ENCODE assay signal across 25 mouse cellular contexts in the genomic region with DNA sequence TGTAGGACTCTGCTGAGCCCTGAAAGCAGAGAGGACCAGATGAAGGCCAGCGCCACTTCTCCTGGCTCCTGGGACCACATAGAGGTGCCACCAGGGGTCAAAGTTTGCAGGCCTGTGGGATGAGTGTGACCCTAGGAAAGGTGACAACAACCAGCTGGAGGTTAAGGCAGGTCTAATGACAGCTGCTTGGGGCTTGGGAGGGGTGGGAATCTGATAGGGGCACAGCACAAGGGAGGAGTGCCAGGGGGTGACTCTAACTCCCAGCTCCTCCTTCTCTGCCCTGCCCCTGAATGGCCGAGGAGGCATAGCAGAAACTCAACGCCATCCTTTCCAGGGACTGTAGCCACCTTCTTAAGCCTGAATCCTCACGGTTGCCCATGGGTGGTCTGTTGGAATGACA. TPM values are rescaled to one million over a fixed set of nuclear protein-coding genes. Genes with fewer than 3 reads are reported as not detected.
DNase-seq lines count a peak whose midpoint lies in the region; ATAC-seq and TF ChIP-seq lines count a peak whose summit lies in the region.
"Had no signal": no experiment of that assay in that cellular context is flagged by ENCODE, and none has a peak within 500 bp of the region (broad histone marks: within the 10 kb centered on the region; RNA-seq: fewer than 3 reads in every experiment).

No protein-coding gene starts in this region.

- no peak for TF ChIP-seq CTCF in olfactory bulb, adult 2 months (IDR thresholded peaks at IDR 0.05; ENCODE audit: insufficient read depth, low read depth, low read length)

- no peak overlapping the region for H3K4me2 ChIP-seq in embryonic facial prominence, embryonic 12.5 days (replicated peaks)
- H3K4me2 ChIP-seq in kidney, embryonic 15.5 days, result no peak overlapping the region
- H3K4me2 ChIP-seq: embryonic facial prominence, embryonic 13.5 days; forebrain, embryonic 12.5 days; forebrain, embryonic 15.5 days; heart, embryonic 13.5 days; hindbrain, embryonic 14.5 days had no signal

- no peak overlapping the region for H3K27ac ChIP-seq in embryonic facial prominence, embryonic 12.5 days
- no peak overlapping the region for H3K27ac ChIP-seq in embryonic facial prominence, embryonic 10.5 days (replicated peaks)
- 0 out of 2 replicates have a peak overlapping the region, but pooled peaks have one; percentile 19 for H3K27ac ChIP-seq in kidney, embryonic 15.5 days
- peak overlapping the region; percentile 96; the same call in 1 of the 2 replicates for H3K27ac ChIP-seq in olfactory bulb, adult 2 months (ENCODE audit: insufficient read depth, low read depth, low read length)
- H3K27ac ChIP-seq: embryonic facial prominence, embryonic 13.5 days; forebrain, embryonic 12.5 days; forebrain, embryonic 15.5 days; heart, adult 2 months; heart, embryonic 10.5 days; heart, embryonic 13.5 days; hindbrain, embryonic 14.5 days; hindbrain, postnatal 0 days had no signal

- H3K9me3 ChIP-seq in embryonic facial prominence, embryonic 12.5 days, result no peaks in the 10 kb centered on the region
- no peaks in the 10 kb centered on the region for H3K9me3 ChIP-seq in embryonic facial prominence, embryonic 10.5 days
- no peaks in the 10 kb centered on the region for H3K9me3 ChIP-seq in kidney, embryonic 15.5 days (replicated peaks)
- H3K9me3 ChIP-seq: embryonic facial prominence, embryonic 13.5 days; forebrain, embryonic 12.5 days; forebrain, embryonic 15.5 days; heart, embryonic 10.5 days; heart, embryonic 13.5 days had no signal

- peaks cover 47% of the 10 kb centered on the region for H3K36me3 ChIP-seq in embryonic facial prominence, embryonic 12.5 days
- H3K36me3 ChIP-seq in embryonic facial prominence, embryonic 10.5 days (replicated peaks), result peaks cover 43% of the 10 kb centered on the region
- peaks cover 56% of the 10 kb centered on the region for H3K36me3 ChIP-seq in kidney, embryonic 15.5 days

- H3K27me3 ChIP-seq in embryonic facial prominence, embryonic 12.5 days, result no peaks in the 10 kb centered on the region
- H3K27me3 ChIP-seq in embryonic facial prominence, embryonic 10.5 days (replicated peaks; ENCODE audit: low read depth, poor library complexity, severe bottlenecking), result peaks cover 38% of the 10 kb centered on the region
- H3K27me3 ChIP-seq in kidney, embryonic 15.5 days, result no peaks in the 10 kb centered on the region
- H3K27me3 ChIP-seq: embryonic facial prominence, embryonic 13.5 days; forebrain, embryonic 12.5 days; forebrain, embryonic 15.5 days had no signal

- no peak for DNase-seq in embryonic facial prominence, embryonic 10.5 days (ENCODE audit: low spot score)
- DNase-seq in kidney, postnatal 14 days, result no peak
- DNase-seq in right cerebral cortex, postnatal 25 days, result no peak
- DNase-seq in right cerebral cortex, adult 2 months (ENCODE audit: low spot score in 2 of 2), result no peak
- DNase-seq: adrenal gland, adult 8-10 months; adrenal gland, postnatal 25 days; cerebellum, adult 18-20 months; cerebellum, adult 9-10 months; cerebellum, postnatal 14 days; heart, adult 2 months; heart, postnatal 14 days; heart, postnatal 4 days had no signal

- TF ChIP-seq POLR2A in olfactory bulb, adult 2 months (IDR thresholded peaks at IDR 0.05; ENCODE audit: insufficient read depth, low read depth, low read length), result no peak

- no peak overlapping the region for H3K4me3 ChIP-seq in embryonic facial prominence, embryonic 12.5 days
- H3K4me3 ChIP-seq in embryonic facial prominence, embryonic 10.5 days, result no peak overlapping the region
- no peak overlapping the region for H3K4me3 ChIP-seq in kidney, embryonic 15.5 days (replicated peaks)
- H3K4me3 ChIP-seq in olfactory bulb, adult 2 months (ENCODE audit: insufficient read depth, low read depth, low read length), result no peak overlapping the region
- H3K4me3 ChIP-seq: embryonic facial prominence, embryonic 13.5 days; erythroblast, embryonic 14.5 days; forebrain, embryonic 12.5 days; forebrain, embryonic 15.5 days; heart, adult 2 months; heart, embryonic 10.5 days; heart, embryonic 13.5 days had no signal

- WGBS in embryonic facial prominence, embryonic 12.5 days, result 61% methylated on average over 4 of the region's 4 CpGs
- 77% methylated on average over 4 of the region's 4 CpGs for WGBS in embryonic facial prominence, embryonic 10.5 days
- 56% methylated on average over 4 of the region's 4 CpGs for WGBS in kidney, embryonic 15.5 days
- WGBS in olfactory bulb, adult 2 months, result 75% methylated on average over 4 of the region's 4 CpGs

- H3K9ac ChIP-seq in embryonic facial prominence, embryonic 12.5 days, result peak overlapping the region; percentile 15; the same call in 1 of the 2 replicates
- no peak overlapping the region for H3K9ac ChIP-seq in kidney, embryonic 15.5 days
- H3K9ac ChIP-seq: embryonic facial prominence, embryonic 13.5 days; forebrain, embryonic 12.5 days; forebrain, embryonic 15.5 days; heart, embryonic 13.5 days; hindbrain, embryonic 14.5 days had no signal

- peaks cover 37% of the 10 kb centered on the region for H3K4me1 ChIP-seq in embryonic facial prominence, embryonic 12.5 days
- peaks cover 52% of the 10 kb centered on the region for H3K4me1 ChIP-seq in embryonic facial prominence, embryonic 10.5 days
- peaks cover 46% of the 10 kb centered on the region for H3K4me1 ChIP-seq in kidney, embryonic 15.5 days
- peaks cover 52% of the 10 kb centered on the region for H3K4me1 ChIP-seq in olfactory bulb, adult 2 months (ENCODE audit: control insufficient read depth, insufficient read depth, low read length)

- ATAC-seq in embryonic facial prominence, embryonic 12.5 days (ENCODE audit: insufficient number of reproducible peaks, insufficient read depth, low FRiP score, low TSS enrichment), result no peak
- ATAC-seq in kidney, embryonic 15.5 days (replicated peaks; ENCODE audit: low FRiP score), result 0 out of 2 replicates have a peak, but pooled peaks have one; percentile 12
- ATAC-seq: activated CD4-positive, CD25-positive, alpha-beta regulatory T cell, adult 4 months; forebrain, embryonic 15.5 days; hindbrain, postnatal 0 days; inflammation-experienced regulatory T-cells, adult 6 months had no signal

RNA-seq across cellular contexts. Expression of gene Cacnb1, which starts 6.0 kb away (rescaled TPM):
- polyA plus RNA-seq in embryonic facial prominence, embryonic 12.5 days (2016; fragmentation: Nextera tagmentation; extraction: Ambion mirVana), result 14.8 and 16.6 TPM in 2 replicates
- polyA plus RNA-seq in embryonic facial prominence, embryonic 10.5 days (2016; fragmentation: Nextera tagmentation; extraction: Ambion mirVana), result 5.3 and 5.7 TPM in 2 replicates
- polyA plus RNA-seq in kidney, embryonic 15.5 days (2015; fragmentation: Nextera tagmentation; extraction: Ambion mirVana), result 14.6 and 15.2 TPM in 2 replicates
- not detected in 2 replicates for polyA plus RNA-seq in olfactory bulb, adult 2 months (2012; ENCODE audit: insufficient read depth, insufficient read length, low replicate concordance, missing spikeins)

RNA-seq across cellular contexts. Expression of gene Rpl19, which starts 9.7 kb away (rescaled TPM):
- 942 and 959 TPM in 2 replicates for polyA plus RNA-seq in embryonic facial prominence, embryonic 12.5 days (2016; fragmentation: Nextera tagmentation; extraction: Ambion mirVana)
- 1,206 and 1,219 TPM in 2 replicates for polyA plus RNA-seq in embryonic facial prominence, embryonic 10.5 days (2016; fragmentation: Nextera tagmentation; extraction: Ambion mirVana)
- polyA plus RNA-seq in kidney, embryonic 15.5 days (2015; fragmentation: Nextera tagmentation; extraction: Ambion mirVana), result 1,072 and 1,152 TPM in 2 replicates
- not detected in 2 replicates for polyA plus RNA-seq in olfactory bulb, adult 2 months (2012; ENCODE audit: insufficient read depth, insufficient read length, low replicate concordance, missing spikeins)

RNA-seq across cellular contexts. Expression of gene Arl5c, which starts 20.8 kb away (rescaled TPM):
- polyA plus RNA-seq in embryonic facial prominence, embryonic 12.5 days (2016; fragmentation: Nextera tagmentation; extraction: Ambion mirVana), result 6.9 and 7.6 TPM in 2 replicates
- polyA plus RNA-seq in embryonic facial prominence, embryonic 10.5 days (2016; fragmentation: Nextera tagmentation; extraction: Ambion mirVana), result 15.6 and 19.2 TPM in 2 replicates
- polyA plus RNA-seq in kidney, embryonic 15.5 days (2015; fragmentation: Nextera tagmentation; extraction: Ambion mirVana), result 9.9 and 10.1 TPM in 2 replicates
- polyA plus RNA-seq in olfactory bulb, adult 2 months (2012; ENCODE audit: insufficient read depth, insufficient read length, low replicate concordance, missing spikeins), result 395 TPM in 1 of 2 replicates, not detected in the other
- polyA plus RNA-seq: erythroblast, embryonic 14.5 days had no signal

RNA-seq across cellular contexts. Expression of gene Plxdc1, which starts 30.6 kb away (rescaled TPM):
- 0.32 and 0.70 TPM in 2 replicates for polyA plus RNA-seq in embryonic facial prominence, embryonic 12.5 days (2016; fragmentation: Nextera tagmentation; extraction: Ambion mirVana)
- polyA plus RNA-seq in embryonic facial prominence, embryonic 10.5 days (2016; fragmentation: Nextera tagmentation; extraction: Ambion mirVana), result 0.07 and 0.13 TPM in 2 replicates
- polyA plus RNA-seq in kidney, embryonic 15.5 days (2015; fragmentation: Nextera tagmentation; extraction: Ambion mirVana), result 1.7 and 2.0 TPM in 2 replicates
- not detected in 2 replicates for polyA plus RNA-seq in olfactory bulb, adult 2 months (2012; ENCODE audit: insufficient read depth, insufficient read length, low replicate concordance, missing spikeins)
- polyA plus RNA-seq: heart, embryonic 10.5 days had no signal

RNA-seq across cellular contexts. Expression of gene Stac2, which starts 36.4 kb away (rescaled TPM):
- polyA plus RNA-seq in embryonic facial prominence, embryonic 12.5 days (2016; fragmentation: Nextera tagmentation; extraction: Ambion mirVana), result 0.65 and 0.67 TPM in 2 replicates
- polyA plus RNA-seq in embryonic facial prominence, embryonic 10.5 days (2016; fragmentation: Nextera tagmentation; extraction: Ambion mirVana), result 0.25 and 0.47 TPM in 2 replicates
- 3.7 and 4.3 TPM in 2 replicates for polyA plus RNA-seq in kidney, embryonic 15.5 days (2015; fragmentation: Nextera tagmentation; extraction: Ambion mirVana)
- polyA plus RNA-seq in olfactory bulb, adult 2 months (2012; ENCODE audit: insufficient read depth, insufficient read length, low replicate concordance, missing spikeins), result not detected in 2 replicates
- polyA plus RNA-seq: erythroblast, embryonic 14.5 days had no signal

Comparison
In these comparisons a context has a peak if more than half of its experiments do, and no peak if none do; other contexts are left out.
1. H3K27ac ChIP-seq: peak in kidney, embryonic 15.5 days (single experiment) and olfactory bulb, adult 2 months (single experiment); none in embryonic facial prominence, embryonic 12.5 days (single experiment) and embryonic facial prominence, embryonic 10.5 days (single experiment).
2. RNA of gene Rpl19, which starts 9.7 kb away (polyA plus RNA-seq): 1,206 to 1,219 TPM in embryonic facial prominence, embryonic 10.5 days, 1,072 to 1,152 TPM in kidney, embryonic 15.5 days and 942 to 959 TPM in embryonic facial prominence, embryonic 12.5 days; not detected in olfactory bulb, adult 2 months; every median in the first group is over 100 times any median in the second.